Mouse (Mus musculus): ENCODE measurements around the gene Fbxo36.

DNA sequence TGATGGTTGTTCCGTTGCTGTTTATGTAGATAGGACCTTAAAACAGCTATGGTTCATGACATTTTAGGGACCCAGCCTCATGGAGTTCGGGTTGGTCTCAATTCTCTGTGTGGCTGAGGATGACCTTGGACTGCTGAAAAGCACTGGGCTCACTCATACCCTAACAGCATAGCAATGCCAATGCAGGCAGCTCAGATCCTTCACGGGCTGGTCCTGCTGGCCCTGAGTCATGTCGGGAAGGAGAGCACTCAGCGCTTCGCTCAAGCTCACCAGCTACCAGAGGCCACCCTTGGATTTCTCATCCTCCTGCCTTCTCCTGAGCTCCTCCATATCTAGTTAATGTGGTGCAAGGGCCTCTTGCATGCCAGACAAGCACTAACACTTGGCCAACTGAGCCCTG lies 59.5 kb downstream of the Fbxo36 start:
- TF ChIP-seq CTCF (IDR thresholded peaks at IDR 0.05; ENCODE audit: low read depth) (no peak), EP300 (IDR thresholded peaks at IDR 0.05; ENCODE audit: low read depth) (no peak)
